Mouse (Mus musculus) spleen, postnatal 14 days (tissue): ENCODE results near the gene Gm7347.
"Not testable (repeated sequence)": the region's sequence is repeated elsewhere in the genome, so short reads cannot be mapped to it uniquely, and the experiment has no call there.

Experiments
- DNase-seq, 2 experiments: peaks; one replicate each; pipeline ENCODE4 v3.0.0; 2021 to 2022; ENCODE audit warnings: low spot score in 2 of 2

Gm7347 gene

GRCm38 (mm10) chr5:26058481-26058880 lies at the start of gene Gm7347:
Gene Gm7347 (minus strand): TSS chr5:26058581.
- DNase-seq = not testable (repeated sequence)

GRCm38 (mm10) chr5:26105262-26105661 lies 46.9 kb upstream of the Gm7347 start, which contains the start of gene 5031410I06Rik:
Gene 5031410I06Rik (minus strand): TSS chr5:26105362.
- not testable (repeated sequence) for DNase-seq

GRCm38 (mm10) chr5:26089191-26089590 lies 30.8 kb upstream of the Gm7347 start, which contains the start of gene Gm10471:
Gene Gm10471 (minus strand): TSS chr5:26089291.
- DNase-seq = not testable (repeated sequence)

- not testable (repeated sequence) for DNase-seq
Observed at GRCm38 (mm10) chr5:26079023-26079422, 20.6 kb upstream of the Gm7347 start.

- DNase-seq = no peak
Observed at GRCm38 (mm10) chr5:26070716-26071115, 12.3 kb upstream of the Gm7347 start.

- DNase-seq = not testable (repeated sequence)
Observed at GRCm38 (mm10) chr5:26039458-26039857, 18.9 kb downstream of the Gm7347 start, which contains the start of gene Speer4a. Gene Speer4a (minus strand): TSS chr5:26039558.

- not testable (repeated sequence) for DNase-seq
Observed at GRCm38 (mm10) chr5:26022816-26023215, 35.6 kb downstream of the Gm7347 start, which contains the start of gene Gm5862. Gene Gm5862 (minus strand): TSS chr5:26022916.

- not testable (repeated sequence) for DNase-seq
Observed at GRCm38 (mm10) chr5:26007697-26008096, 50.7 kb downstream of the Gm7347 start.

GRCm38 (mm10) chr5:26006937-26007695 lies 51.3 kb downstream of the Gm7347 start:
- DNase-seq = not testable (repeated sequence)

GRCm38 (mm10) chr5:26004698-26005097 lies 53.7 kb downstream of the Gm7347 start, which contains the start of gene Gm1979:
Gene Gm1979 (minus strand): TSS chr5:26004798.
- DNase-seq = not testable (repeated sequence)
